Mouse (Mus musculus) neural tube, embryonic 14.5 days (tissue): ENCODE results near the gene Epyc. TPM values are rescaled to one million over a fixed set of nuclear protein-coding genes. Genes with fewer than 3 reads are reported as not detected.
A peak's percentile ranks its signal among the peaks of the same experiment; 100 is the strongest.

Experiments
- ATAC-seq: fragments of 200-750 bp; cut with Nextera tagmentation; 2 replicates; pipeline ENCODE4 v1.8.0; 2017; ENCODE audit warnings: low read depth, mild to moderate bottlenecking, moderate TSS enrichment, moderate library complexity
- H3K27ac ChIP-seq: fragments of 300-500 bp; sonication (generic); 2 replicates; pipeline ENCODE4 v1.5.1; 2014; ENCODE audit warnings: low read depth, mild to moderate bottlenecking, control low read depth, low read length, moderate library complexity, mixed read lengths
- H3K27me3 ChIP-seq: fragments of 300-500 bp; sonication (generic); 2 replicates; pipeline ENCODE4 v1.6.1; 2014; ENCODE audit warnings: low read length; ENCODE audit not compliant: control insufficient read depth, insufficient read depth
- H3K36me3 ChIP-seq: fragments of 300-500 bp; sonication (generic); 2 replicates; pipeline ENCODE4 v1.6.1; 2014; ENCODE audit warnings: low read length, mixed read lengths; ENCODE audit not compliant: control insufficient read depth, insufficient read depth
- H3K4me1 ChIP-seq: fragments of 300-500 bp; sonication (generic); 2 replicates; pipeline ENCODE4 v1.6.1; 2014; ENCODE audit warnings: low read length; ENCODE audit not compliant: control insufficient read depth, insufficient read depth
- H3K4me2 ChIP-seq: fragments of 300-500 bp; sonication (generic); 2 replicates; pipeline ENCODE4 v1.6.1; 2014; ENCODE audit warnings: mild to moderate bottlenecking, low read depth, low read length, control low read depth
- H3K4me3 ChIP-seq: fragments of 300-500 bp; sonication (generic); 2 replicates; pipeline ENCODE4 v1.5.1; 2014; ENCODE audit warnings: low read depth, low read length, control low read depth, mixed read lengths
- H3K9ac ChIP-seq: fragments of 300-500 bp; sonication (generic); replicated peaks from 2 replicates; pipeline ENCODE4 v1.6.1; 2014; ENCODE audit warnings: low read depth, mild to moderate bottlenecking, control low read depth, low read length, mixed read lengths
- H3K9me3 ChIP-seq: fragments of 300-500 bp; sonication (generic); 2 replicates; pipeline ENCODE4 v1.6.1; 2016; ENCODE audit warnings: low read length; ENCODE audit not compliant: control insufficient read depth
- WGBS: fragments of 180-500 bp; shearing (Covaris S2); extraction: QIAGEN DNeasy Blood & Tissue Kit; methylation state at CpG from one replicate; pipeline ENCODE4 v1.1.7; 2014; 5-methylcytosine and 5-hydroxymethylcytosine counted together
- polyA plus RNA-seq: library from polyadenylated mRNA; unstranded; fragments of >200 nt; fragmentation: Nextera tagmentation; extraction: Ambion mirVana; gene quantifications from 2 replicates; pipeline ENCODE4 v1.2.1, GENCODE M21; 2014

Epyc gene
- polyA plus RNA-seq, 1 experiment from 2014 or later, result not detected

- H3K4me3 ChIP-seq, result no peak within 1 kb of the TSS
- H3K36me3 ChIP-seq, result no peaks in the 10 kb centered on the region
- no peak within 1 kb of the TSS for H3K9ac ChIP-seq
- no peaks in the 10 kb centered on the region for H3K27me3 ChIP-seq
- no peak for ATAC-seq
- WGBS, result 81% methylated on average over 20 of the region's 20 CpGs
- no peaks in the 10 kb centered on the region for H3K4me1 ChIP-seq
- no peak within 1 kb of the TSS for H3K27ac ChIP-seq
- no peak within 1 kb of the TSS for H3K4me2 ChIP-seq
- H3K9me3 ChIP-seq, result no peaks in the 10 kb centered on the region
Measured at GRCm38 (mm10) chr10:97692913-97693312, 49.0 kb downstream of the Epyc start, which contains the start of gene Ccer1. Gene Ccer1, plus strand, starts transcription at chr10:97693059.

GRCm38 (mm10) chr10:97693398-97694135 is 49.7 kb downstream of the Epyc start:
- ATAC-seq, result no peak
- no peaks in the 10 kb centered on the region for H3K4me1 ChIP-seq

GRCm38 (mm10) chr10:97702321-97702720 is 58.5 kb downstream of the Epyc start:
- Histone ChIP-seq H3K27me3 (no peaks in the 10 kb centered on the region), H3K4me3 (no peak overlapping the region), H3K36me3 (no peaks in the 10 kb centered on the region)

More at GRCm38 (mm10) chr10:97693398-97694135, 49.7 kb downstream of the Epyc start:
- WGBS, result 91% methylated on average over 37 of the region's 37 CpGs
- H3K36me3 ChIP-seq, result no peaks in the 10 kb centered on the region
- H3K4me3 ChIP-seq, result no peak overlapping the region
- H3K27me3 ChIP-seq, result no peaks in the 10 kb centered on the region
- H3K9ac ChIP-seq, result no peak overlapping the region
- H3K27ac ChIP-seq, result no peak overlapping the region
- no peak overlapping the region for H3K4me2 ChIP-seq
- H3K9me3 ChIP-seq, result no peaks in the 10 kb centered on the region

DNA sequence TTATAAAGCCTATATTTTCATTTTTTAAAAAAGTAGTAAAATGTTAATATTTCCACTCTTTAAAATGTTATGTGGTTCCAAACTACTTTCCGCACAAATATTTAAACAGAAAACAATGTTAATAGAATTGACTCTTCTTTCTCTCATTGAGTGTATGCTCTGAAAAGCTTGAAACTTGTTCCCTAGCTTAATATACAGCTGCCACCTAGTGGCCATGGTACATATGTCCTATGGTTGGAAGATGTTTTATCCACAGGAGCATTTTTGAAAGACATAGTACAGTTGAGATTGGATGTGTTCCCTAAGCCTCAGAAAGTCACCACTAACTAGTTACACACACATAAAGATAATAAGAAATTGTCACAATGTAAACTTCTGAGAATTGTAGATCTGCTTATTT is 60.7 kb downstream of the Epyc start:
- Histone ChIP-seq H3K36me3 (no peaks in the 10 kb centered on the region), H3K4me1 (no peaks in the 10 kb centered on the region), H3K27me3 (no peaks in the 10 kb centered on the region), H3K9ac (no peak overlapping the region), H3K4me2 (no peak overlapping the region), H3K4me3 (no peak overlapping the region), H3K9me3 (no peaks in the 10 kb centered on the region), H3K27ac (no peak overlapping the region)
- 58% methylated on average over 1 of the region's 1 CpGs for WGBS
- no peak for ATAC-seq

More at GRCm38 (mm10) chr10:97702321-97702720, 58.5 kb downstream of the Epyc start:
- Histone ChIP-seq H3K27ac (no peak overlapping the region), H3K4me2 (no peak overlapping the region), H3K4me1 (no peaks in the 10 kb centered on the region), H3K9me3 (no peaks in the 10 kb centered on the region), H3K9ac (no peak overlapping the region)
- no peak for ATAC-seq

DNA sequence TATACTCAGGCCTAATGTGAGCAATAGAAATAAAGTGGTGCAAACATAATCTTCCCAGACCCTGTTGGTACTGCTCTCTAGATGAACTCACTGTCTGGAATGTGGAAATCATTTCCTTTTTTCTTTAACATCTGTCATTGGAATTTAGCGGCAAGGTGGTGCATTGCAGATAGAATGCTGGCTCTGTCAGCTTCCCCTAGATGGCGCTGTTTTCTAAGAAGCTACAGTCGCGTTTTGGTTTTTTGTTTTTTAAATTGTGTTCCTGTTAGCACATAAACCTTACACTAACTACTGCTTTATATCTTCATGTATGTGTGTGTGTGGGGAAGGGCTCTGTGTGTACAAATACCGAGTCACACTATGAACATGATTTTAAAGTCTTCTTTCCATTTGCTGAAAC is 68.8 kb downstream of the Epyc start:
- Histone ChIP-seq H3K4me3 (no peak overlapping the region), H3K27me3 (no peaks in the 10 kb centered on the region), H3K9me3 (no peaks in the 10 kb centered on the region), H3K4me2 (no peak overlapping the region), H3K4me1 (no peaks in the 10 kb centered on the region), H3K9ac (no peak overlapping the region), H3K27ac (no peak overlapping the region), H3K36me3 (no peaks in the 10 kb centered on the region)
- 3% methylated on average over 5 of the region's 5 CpGs for WGBS
- ATAC-seq, result peak; percentile 61; the same call in 1 of the 2 replicates

- Histone ChIP-seq H3K4me2 (no peak overlapping the region), H3K4me3 (no peak overlapping the region), H3K27me3 (no peaks in the 10 kb centered on the region), H3K27ac (no peak overlapping the region), H3K9me3 (no peaks in the 10 kb centered on the region), H3K4me1 (no peaks in the 10 kb centered on the region), H3K36me3 (no peaks in the 10 kb centered on the region), H3K9ac (no peak overlapping the region)
- WGBS, result 66% methylated on average over 4 of the region's 4 CpGs
- no peak for ATAC-seq
Measured at GRCm38 (mm10) chr10:97714584-97714983, 70.7 kb downstream of the Epyc start.

DNA sequence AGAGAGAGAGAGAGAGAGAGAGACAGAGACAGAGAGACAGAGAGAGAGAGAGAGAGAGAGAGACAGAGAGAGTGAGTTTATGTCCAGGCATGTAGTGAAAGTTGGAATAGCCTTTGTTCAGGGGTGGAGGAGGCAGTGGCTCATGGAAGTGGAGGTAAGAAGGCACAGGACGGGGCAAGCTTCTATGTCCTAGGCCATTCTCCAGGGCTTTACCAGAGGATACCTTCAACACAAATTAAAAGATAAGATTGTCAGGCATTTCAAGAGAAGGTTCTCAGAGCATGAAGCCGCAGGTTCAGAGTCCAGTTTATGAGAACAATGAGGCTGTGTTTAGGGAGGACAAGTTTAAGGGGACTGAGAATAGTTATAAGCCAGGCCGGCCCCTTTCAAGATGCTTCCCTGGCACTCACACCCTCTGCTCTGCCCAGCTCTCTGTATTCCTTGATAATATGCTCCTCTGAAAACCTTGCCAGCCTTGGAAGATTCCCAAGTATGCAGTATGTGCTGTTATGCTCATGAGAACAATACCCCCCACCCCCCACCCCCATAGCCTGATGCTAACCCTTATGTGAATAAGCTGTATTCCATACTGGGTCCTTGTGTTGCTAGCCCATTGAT is 71.5 kb downstream of the Epyc start:
- no peaks in the 10 kb centered on the region for H3K36me3 ChIP-seq
- H3K4me2 ChIP-seq, result no peak overlapping the region
- no peaks in the 10 kb centered on the region for H3K27me3 ChIP-seq
- ATAC-seq, result no peak
- H3K4me1 ChIP-seq, result no peaks in the 10 kb centered on the region
- no peak overlapping the region for H3K9ac ChIP-seq
- 85% methylated on average over 3 of the region's 3 CpGs for WGBS
- H3K9me3 ChIP-seq, result no peaks in the 10 kb centered on the region
- H3K4me3 ChIP-seq, result no peak overlapping the region
- no peak overlapping the region for H3K27ac ChIP-seq

DNA sequence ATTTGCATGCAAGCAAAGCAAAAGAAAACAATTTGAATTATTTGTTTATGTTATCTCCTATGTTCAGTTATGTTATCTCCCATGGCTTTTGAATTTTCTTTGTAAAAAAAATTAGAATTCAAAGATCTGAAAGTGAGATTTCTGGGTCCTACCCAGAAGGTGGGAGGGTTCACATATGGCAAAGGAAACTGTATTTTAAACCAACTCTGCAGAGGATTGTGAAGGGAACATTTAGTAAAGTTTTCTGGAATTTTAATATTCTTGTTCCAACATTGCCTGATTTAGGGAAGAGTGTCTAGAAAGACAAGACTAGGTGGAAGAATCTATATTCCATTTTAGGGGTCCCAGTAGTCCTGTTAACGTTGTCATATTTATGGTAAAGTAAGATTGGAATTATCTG is 73.4 kb downstream of the Epyc start:
- no peaks in the 10 kb centered on the region for H3K27me3 ChIP-seq
- H3K4me3 ChIP-seq, result no peak overlapping the region
- H3K36me3 ChIP-seq, result no peaks in the 10 kb centered on the region
- H3K4me1 ChIP-seq, result no peaks in the 10 kb centered on the region
- no peak overlapping the region for H3K9ac ChIP-seq
- WGBS, result 74% methylated on average over 1 of the region's 1 CpGs
- no peak overlapping the region for H3K27ac ChIP-seq
- no peak overlapping the region for H3K4me2 ChIP-seq
- ATAC-seq, result no peak
- H3K9me3 ChIP-seq, result no peaks in the 10 kb centered on the region

- WGBS, result 83% methylated on average over 2 of the region's 2 CpGs
- no peak overlapping the region for H3K27ac ChIP-seq
- no peaks in the 10 kb centered on the region for H3K36me3 ChIP-seq
- H3K4me3 ChIP-seq, result no peak overlapping the region
- ATAC-seq, result no peak
- no peaks in the 10 kb centered on the region for H3K9me3 ChIP-seq
- H3K27me3 ChIP-seq, result no peaks in the 10 kb centered on the region
- no peak overlapping the region for H3K9ac ChIP-seq
- no peaks in the 10 kb centered on the region for H3K4me1 ChIP-seq
- no peak overlapping the region for H3K4me2 ChIP-seq
Measured at GRCm38 (mm10) chr10:97718021-97718420, 74.2 kb downstream of the Epyc start.
